Mouse (Mus musculus) mouse embryonic stem cell (cell line): ENCODE results near the gene Snx29.

Experiments
- in situ Hi-C, 2 experiments: fragments of 300-500 bp; cut with MboI; formaldehyde crosslinking; loops; 1 replicate in 1 of 2; 3 replicates in 1 of 2; pipeline ENCODE4 v1.14.3; 2019 to 2020; ENCODE audit warnings: low sequenced_read_pairs in 2 of 2, low pct_unique_long_range_greater_than_20kb in 1 of 2, mixed read lengths in 1 of 2; ENCODE audit not compliant: unreplicated experiment in 1 of 2

The Snx29 gene

DNA sequence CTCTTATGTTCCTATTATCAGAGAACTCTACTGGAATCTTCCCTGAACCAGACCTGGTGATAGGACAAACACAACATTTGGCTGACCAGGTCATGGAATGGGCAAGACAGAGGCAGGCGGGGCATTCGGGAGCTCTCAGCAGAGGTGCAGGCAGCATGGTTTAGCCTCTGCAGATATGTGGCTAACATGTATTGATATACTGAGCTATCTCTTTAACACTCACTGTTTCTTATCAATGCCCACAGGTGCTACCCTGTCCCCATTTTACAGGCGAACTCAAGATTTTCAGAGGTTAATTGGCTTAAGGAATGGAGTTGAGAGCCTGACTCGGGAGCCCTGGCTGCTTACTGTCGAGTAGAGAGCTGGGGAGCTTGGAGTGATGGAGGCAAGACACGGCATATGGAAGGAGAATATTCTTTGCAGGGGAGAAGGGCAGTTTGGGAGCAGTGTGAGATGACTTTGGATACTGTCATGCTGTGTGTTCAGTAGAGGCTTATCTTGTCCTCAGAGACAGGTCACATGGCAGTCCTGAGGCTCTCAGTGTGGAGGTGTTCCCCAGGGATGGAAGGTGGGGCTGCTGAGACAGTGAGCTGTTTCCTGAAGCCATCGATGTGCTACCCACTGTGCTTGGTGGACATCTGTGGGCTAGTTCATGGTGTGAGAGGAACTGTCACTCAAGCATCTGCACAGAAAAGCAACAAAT lies 473.2 kb downstream of the Snx29 start:
- in situ Hi-C loops, result no loop called here

DNA sequence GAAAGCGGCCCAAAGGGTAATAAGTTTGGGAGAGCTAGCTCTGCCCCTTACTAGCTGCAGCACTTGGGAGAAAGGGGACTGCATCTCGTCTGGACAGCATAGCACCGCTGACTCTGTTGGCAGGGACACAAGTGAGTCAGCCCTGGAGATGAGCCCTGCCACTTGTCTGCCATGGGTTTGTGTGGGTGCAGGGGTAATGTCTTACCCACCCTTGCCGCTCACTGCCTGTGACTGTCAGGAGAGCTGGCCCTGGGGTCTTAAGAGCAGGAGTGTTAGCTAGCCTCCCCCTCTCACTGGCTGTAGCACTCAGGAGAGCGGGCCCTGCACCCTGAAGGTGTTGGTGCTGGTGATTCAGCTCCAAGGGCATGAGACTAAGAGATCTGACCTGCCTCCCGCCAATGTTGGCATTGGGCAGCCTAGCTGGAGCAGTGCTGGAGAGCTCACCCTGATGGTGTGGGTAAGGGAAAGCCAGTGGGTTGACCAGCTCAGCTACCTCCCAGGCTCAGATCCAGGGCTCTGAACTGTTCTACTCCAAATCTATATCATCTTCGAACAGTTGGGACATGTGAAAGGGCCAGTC lies 479.3 kb downstream of the Snx29 start:
- in situ Hi-C loops, result no loop called here
